Mouse (Mus musculus) left cerebral cortex, postnatal 14 days (tissue): Measurements from ENCODE around the gene Map1a. TPM values are rescaled to one million over a fixed set of nuclear protein-coding genes. Genes with fewer than 3 reads are reported as not detected.

Source experiments
- total RNA-seq, 2 experiments: library from RNA; stranded (reverse); gene quantifications; 2 replicates each; pipeline ENCODE4 v1.2.3; 2021

Map1a gene
- total RNA-seq, 2 experiments from 2014 or later: 489 to 493 TPM

Other genes with a start within 250 kb of the Map1a start
- gene Tgm5, start 203.8 kb upstream of the Map1a start, total RNA-seq: not detected
- gene Tgm7, start 179.8 kb upstream of the Map1a start, total RNA-seq: under 1 TPM in 1 of 2 experiments, not detected in 1; 0.15 TPM
- gene Adal, start 149.2 kb upstream of the Map1a start, total RNA-seq: 10 to 100 TPM; 13.7 to 20.1 TPM
- gene Lcmt2, start 148.9 kb upstream of the Map1a start, total RNA-seq: 1 to 10 TPM; 8.1 to 8.5 TPM
- gene Tubgcp4, start 118.9 kb upstream of the Map1a start, total RNA-seq: 10 to 100 TPM; 38.0 to 38.1 TPM
- 1 to 10 TPM; 6.1 to 6.3 TPM for gene Zscan29, start 118.5 kb upstream of the Map1a start, total RNA-seq
- gene Trp53bp1, start 18.2 kb upstream of the Map1a start, total RNA-seq: 100 to 1,000 TPM; 136 to 152 TPM
- 10 to 100 TPM; 83.7 to 90.9 TPM for gene Ppip5k1, start 65.8 kb downstream of the Map1a start, total RNA-seq
- 100 to 1,000 TPM; 399 to 404 TPM for gene Ckmt1, start 68.1 kb downstream of the Map1a start, total RNA-seq
- gene Strc, start 97.6 kb downstream of the Map1a start, total RNA-seq: under 1 TPM in 1 of 2 experiments, not detected in 1; 0.29 TPM
- gene Pdia3, start 124.2 kb downstream of the Map1a start, total RNA-seq: 100 to 1,000 TPM; 197 to 222 TPM
- gene Catsper2, start 124.2 kb downstream of the Map1a start, total RNA-seq: 1 to 10 TPM; 4.7 to 4.8 TPM
- not detected for gene Ell3, start 154.7 kb downstream of the Map1a start, total RNA-seq
- 100 to 1,000 TPM; 168 to 172 TPM for gene Serf2, start 159.6 kb downstream of the Map1a start, total RNA-seq
- 10 to 100 TPM; 14.9 to 18.8 TPM for gene Hypk, start 163.7 kb downstream of the Map1a start, total RNA-seq
- under 1 TPM; 0.70 to 0.82 TPM for gene Serinc4, start 167.2 kb downstream of the Map1a start, total RNA-seq
- gene Mfap1b, start 184.5 kb downstream of the Map1a start, total RNA-seq: 10 to 100 TPM; 40.3 to 41.8 TPM
- 10 to 100 TPM; 31.9 to 37.9 TPM for gene Mfap1a, start 217.1 kb downstream of the Map1a start, total RNA-seq
- gene Wdr76, start 217.1 kb downstream of the Map1a start, total RNA-seq: 1 to 10 TPM; 4.1 to 4.7 TPM